Mouse (Mus musculus): ENCODE data around the gene Dlgap3. TPM values are rescaled to one million over a fixed set of nuclear protein-coding genes. Genes with fewer than 3 reads are reported as not detected.

The Dlgap3 gene
- polyA plus RNA-seq, 1 experiment from 2014 or later = not detected

GRCm38 (mm10) chr4:127169346-127170221 lies 580 bp downstream of the Dlgap3 start:
- no peaks in the 10 kb centered on the region for H3K79me2 ChIP-seq (ENCODE audit: inconsistent target)
- H3K4me3 ChIP-seq (ENCODE audit: inconsistent target) = no peak overlapping the region
- WGBS (ENCODE audit: missing documents) = 3% methylated on average over 51 of the region's 51 CpGs
- H3K27ac ChIP-seq = no peak overlapping the region
- no peaks in the 10 kb centered on the region for H3K36me3 ChIP-seq (ENCODE audit: inconsistent target)

- Histone ChIP-seq H3K36me3 (ENCODE audit: inconsistent target) (no peaks in the 10 kb centered on the region), H3K79me2 (ENCODE audit: inconsistent target) (no peaks in the 10 kb centered on the region), H3K27ac (no peak overlapping the region), H3K4me3 (ENCODE audit: inconsistent target) (no peak overlapping the region)
- 47% methylated on average over 5 of the region's 5 CpGs for WGBS (ENCODE audit: missing documents)
Measured at GRCm38 (mm10) chr4:127170866-127171265, 1.9 kb downstream of the Dlgap3 start.

- H3K79me2 ChIP-seq (ENCODE audit: inconsistent target) = no peaks in the 10 kb centered on the region
- no peak overlapping the region for H3K27ac ChIP-seq
- no peaks in the 10 kb centered on the region for H3K36me3 ChIP-seq (ENCODE audit: inconsistent target)
- H3K4me3 ChIP-seq (ENCODE audit: inconsistent target) = no peak overlapping the region
- 53% methylated on average over 4 of the region's 4 CpGs for WGBS (ENCODE audit: missing documents)
Measured at GRCm38 (mm10) chr4:127171341-127171905, 2.4 kb downstream of the Dlgap3 start.

GRCm38 (mm10) chr4:127172119-127172518 lies 3.1 kb downstream of the Dlgap3 start:
- 30% methylated on average over 7 of the region's 7 CpGs for WGBS (ENCODE audit: missing documents)
- Histone ChIP-seq H3K36me3 (ENCODE audit: inconsistent target) (no peaks in the 10 kb centered on the region), H3K79me2 (ENCODE audit: inconsistent target) (no peaks in the 10 kb centered on the region), H3K4me3 (ENCODE audit: inconsistent target) (no peak overlapping the region), H3K27ac (no peak overlapping the region)

GRCm38 (mm10) chr4:127172614-127173013 lies 3.6 kb downstream of the Dlgap3 start:
- no peaks in the 10 kb centered on the region for H3K79me2 ChIP-seq (ENCODE audit: inconsistent target)
- no peak overlapping the region for H3K4me3 ChIP-seq (ENCODE audit: inconsistent target)
- H3K27ac ChIP-seq = no peak overlapping the region
- H3K36me3 ChIP-seq (ENCODE audit: inconsistent target) = no peaks in the 10 kb centered on the region
- 83% methylated on average over 3 of the region's 4 CpGs for WGBS (ENCODE audit: missing documents)

GRCm38 (mm10) chr4:127173461-127173860 lies 4.5 kb downstream of the Dlgap3 start:
- no peak overlapping the region for H3K4me3 ChIP-seq (ENCODE audit: inconsistent target)
- H3K36me3 ChIP-seq (ENCODE audit: inconsistent target) = no peaks in the 10 kb centered on the region
- no peaks in the 10 kb centered on the region for H3K79me2 ChIP-seq (ENCODE audit: inconsistent target)
- 4% methylated on average over 8 of the region's 8 CpGs for WGBS (ENCODE audit: missing documents)
- no peak overlapping the region for H3K27ac ChIP-seq

GRCm38 (mm10) chr4:127174075-127174899 lies 5.3 kb downstream of the Dlgap3 start:
- 60% methylated on average over 8 of the region's 8 CpGs for WGBS (ENCODE audit: missing documents)

GRCm38 (mm10) chr4:127174900-127175278 lies 5.9 kb downstream of the Dlgap3 start:
- Histone ChIP-seq H3K27ac (no peak overlapping the region), H3K4me3 (ENCODE audit: inconsistent target) (no peak overlapping the region), H3K36me3 (ENCODE audit: inconsistent target) (no peaks in the 10 kb centered on the region), H3K79me2 (ENCODE audit: inconsistent target) (no peaks in the 10 kb centered on the region)
- 59% methylated on average over 4 of the region's 4 CpGs for WGBS (ENCODE audit: missing documents)

More at GRCm38 (mm10) chr4:127174075-127174899, 5.3 kb downstream of the Dlgap3 start:
- no peak overlapping the region for H3K4me3 ChIP-seq (ENCODE audit: inconsistent target)
- H3K36me3 ChIP-seq (ENCODE audit: inconsistent target) = no peaks in the 10 kb centered on the region
- no peaks in the 10 kb centered on the region for H3K79me2 ChIP-seq (ENCODE audit: inconsistent target)
- H3K27ac ChIP-seq = no peak overlapping the region

- no peaks in the 10 kb centered on the region for H3K36me3 ChIP-seq (ENCODE audit: inconsistent target)
- WGBS (ENCODE audit: missing documents) = 69% methylated on average over 11 of the region's 11 CpGs
- H3K79me2 ChIP-seq (ENCODE audit: inconsistent target) = no peaks in the 10 kb centered on the region
- no peak overlapping the region for H3K27ac ChIP-seq
- no peak overlapping the region for H3K4me3 ChIP-seq (ENCODE audit: inconsistent target)
Measured at GRCm38 (mm10) chr4:127177961-127178360, 9.0 kb downstream of the Dlgap3 start.

- no peak overlapping the region for H3K27ac ChIP-seq
- no peaks in the 10 kb centered on the region for H3K36me3 ChIP-seq (ENCODE audit: inconsistent target)
- H3K4me3 ChIP-seq (ENCODE audit: inconsistent target) = no peak overlapping the region
- no peaks in the 10 kb centered on the region for H3K79me2 ChIP-seq (ENCODE audit: inconsistent target)
- WGBS (ENCODE audit: missing documents) = 39% methylated on average over 9 of the region's 9 CpGs
Measured at GRCm38 (mm10) chr4:127178671-127179070, 9.7 kb downstream of the Dlgap3 start.

- H3K79me2 ChIP-seq (ENCODE audit: inconsistent target) = no peaks in the 10 kb centered on the region
- no peak overlapping the region for H3K4me3 ChIP-seq (ENCODE audit: inconsistent target)
- WGBS (ENCODE audit: missing documents) = 13% methylated on average over 19 of the region's 19 CpGs
- H3K27ac ChIP-seq = no peak overlapping the region
- no peaks in the 10 kb centered on the region for H3K36me3 ChIP-seq (ENCODE audit: inconsistent target)
Measured at GRCm38 (mm10) chr4:127179469-127180449, 10.8 kb downstream of the Dlgap3 start.

- Histone ChIP-seq H3K27ac (no peak overlapping the region), H3K79me2 (ENCODE audit: inconsistent target) (no peaks in the 10 kb centered on the region), H3K4me3 (ENCODE audit: inconsistent target) (no peak overlapping the region), H3K36me3 (ENCODE audit: inconsistent target) (no peaks in the 10 kb centered on the region)
- 80% methylated on average over 3 of the region's 3 CpGs for WGBS (ENCODE audit: missing documents)
Measured at GRCm38 (mm10) chr4:127180450-127180840, 11.4 kb downstream of the Dlgap3 start.

GRCm38 (mm10) chr4:127181010-127181409 lies 12.0 kb downstream of the Dlgap3 start:
- Histone ChIP-seq H3K36me3 (ENCODE audit: inconsistent target) (no peaks in the 10 kb centered on the region), H3K27ac (no peak overlapping the region), H3K79me2 (ENCODE audit: inconsistent target) (no peaks in the 10 kb centered on the region), H3K4me3 (ENCODE audit: inconsistent target) (no peak overlapping the region)
- WGBS (ENCODE audit: missing documents) = 92% methylated on average over 9 of the region's 9 CpGs

- no peak overlapping the region for H3K4me3 ChIP-seq (ENCODE audit: inconsistent target)
- WGBS (ENCODE audit: missing documents) = 81% methylated on average over 5 of the region's 5 CpGs
- no peaks in the 10 kb centered on the region for H3K36me3 ChIP-seq (ENCODE audit: inconsistent target)
- H3K27ac ChIP-seq = no peak overlapping the region
- no peaks in the 10 kb centered on the region for H3K79me2 ChIP-seq (ENCODE audit: inconsistent target)
Measured at GRCm38 (mm10) chr4:127183867-127184266, 14.9 kb downstream of the Dlgap3 start.
